Mouse (Mus musculus) cerebellum, postnatal 25 days (tissue): ENCODE data around the gene Mroh8.

Source experiments
- DNase-seq, 2 experiments: peaks; one replicate each; pipeline ENCODE4 v3.0.0; 2021; ENCODE audit warnings: mixed read lengths in 2 of 2

The Mroh8 gene

DNA sequence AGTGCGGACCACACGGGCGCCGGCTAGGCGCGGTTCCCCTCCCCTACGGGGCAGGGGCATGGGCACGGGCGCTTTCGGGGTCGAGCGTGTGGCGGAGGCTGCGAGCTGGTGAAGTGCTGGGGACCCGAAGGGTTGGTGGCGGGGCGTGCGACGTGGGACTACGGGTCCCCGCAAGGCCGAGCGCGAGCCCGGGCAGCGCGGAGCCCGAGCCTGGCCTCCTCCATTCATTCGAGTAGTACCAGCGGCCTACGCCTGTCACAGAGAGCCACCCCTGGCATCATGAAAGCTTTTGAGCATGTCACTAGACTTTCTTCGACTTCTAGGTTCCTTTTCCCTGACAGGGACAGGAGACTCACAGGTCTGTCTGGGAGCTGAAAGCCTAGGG is at the start of gene Mroh8:
Mroh8 (minus strand) TSS at position 134 of the 385 bp plus-strand sequence.
- DNase-seq, result peak in 1 of 2 experiments; percentile 84

DNA sequence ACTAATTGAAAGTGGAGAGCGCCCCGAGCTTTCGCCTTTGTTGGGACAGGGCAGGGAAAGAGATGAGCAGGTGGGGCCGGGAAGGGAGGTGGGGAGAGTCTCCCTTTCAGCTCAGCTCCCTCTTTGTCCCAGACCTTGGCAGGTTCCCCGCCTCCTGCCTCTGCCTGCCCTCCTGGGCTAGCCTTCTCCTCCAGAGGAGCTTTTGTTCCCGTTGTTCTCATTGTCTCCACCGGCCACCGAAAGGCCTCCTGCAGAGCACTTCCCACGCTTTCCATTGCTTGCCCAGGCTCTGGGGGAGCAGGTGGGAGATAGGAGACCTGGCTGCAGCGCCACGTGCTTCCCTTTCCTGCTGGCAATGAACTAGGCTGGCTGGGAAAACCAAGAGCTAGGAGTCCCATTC is 49.2 kb upstream of the Mroh8 start:
- DNase-seq, result no peak

DNA sequence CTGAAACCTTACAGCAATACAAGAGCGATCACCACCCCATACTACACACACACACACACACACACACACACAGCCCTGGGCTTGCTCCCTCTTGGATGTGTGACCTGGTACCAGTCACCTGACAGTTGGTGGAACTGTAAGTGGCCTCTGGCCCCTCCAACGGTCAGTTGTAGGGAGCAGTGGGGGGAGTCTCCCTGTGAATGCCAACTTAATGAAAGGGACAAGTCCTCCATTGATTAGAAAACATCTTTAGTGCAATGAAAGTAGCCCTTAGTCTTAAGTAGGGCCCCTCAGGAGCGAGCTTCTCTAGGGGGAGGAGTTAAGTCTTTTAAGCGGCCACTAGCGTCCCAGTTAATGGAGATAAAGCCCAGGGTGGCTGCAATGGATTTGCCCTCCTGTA is 48.8 kb upstream of the Mroh8 start:
- DNase-seq, result no peak

DNA sequence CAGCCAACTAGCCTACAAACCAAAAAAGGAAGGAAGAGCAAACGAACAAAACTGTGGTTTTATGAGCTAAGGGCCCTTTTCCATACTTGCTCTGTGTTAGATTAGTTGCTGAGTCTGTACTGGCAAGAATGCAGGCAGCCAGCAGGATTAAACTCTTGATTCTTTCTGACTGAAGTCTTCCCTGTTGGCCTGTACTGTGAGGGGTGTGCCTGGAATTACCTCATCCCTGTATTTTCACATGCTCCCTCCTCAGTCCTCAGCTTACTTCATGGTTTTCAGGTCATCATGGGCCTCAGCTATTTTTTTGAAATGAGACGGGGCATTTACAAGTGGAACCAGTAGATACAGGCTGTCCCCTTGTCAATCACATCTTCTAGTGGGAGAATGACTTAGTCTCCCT is 45.9 kb upstream of the Mroh8 start:
- DNase-seq, result no peak

DNA sequence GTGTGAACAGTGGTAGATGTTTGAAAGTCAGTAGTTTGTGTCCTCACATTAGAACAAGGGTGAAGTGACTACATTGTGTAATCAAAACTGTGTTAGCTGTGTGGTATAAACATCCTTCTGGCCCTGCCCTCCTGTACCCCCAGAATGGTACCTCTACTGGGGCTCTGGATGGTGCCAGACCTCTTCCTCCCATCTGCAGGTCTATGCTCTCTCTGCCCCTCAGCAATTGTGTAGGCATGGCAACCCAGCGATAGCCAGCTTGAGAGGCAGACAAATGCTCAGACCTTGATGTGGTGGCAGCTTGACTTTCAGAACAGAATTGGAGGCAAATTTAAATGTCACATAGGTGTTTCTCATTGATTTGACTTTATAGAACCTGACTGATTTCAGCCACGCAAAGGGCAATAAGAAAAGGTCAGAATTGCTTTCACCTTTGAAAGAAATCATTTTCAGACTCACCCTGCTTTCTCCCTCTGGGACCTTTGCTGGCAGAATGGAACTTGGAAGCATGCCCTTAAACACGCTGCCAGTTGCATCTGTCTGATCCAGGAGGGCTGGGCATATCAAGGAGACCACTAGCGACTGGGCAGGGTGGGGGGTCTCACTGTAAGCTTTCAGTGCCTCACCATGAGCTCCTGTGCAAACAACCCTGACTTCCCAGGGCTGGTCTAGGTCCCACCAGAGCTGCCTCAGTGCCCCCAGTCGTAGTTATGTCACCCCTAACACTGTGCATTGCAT is 42.8 kb upstream of the Mroh8 start:
- no peak for DNase-seq

DNA sequence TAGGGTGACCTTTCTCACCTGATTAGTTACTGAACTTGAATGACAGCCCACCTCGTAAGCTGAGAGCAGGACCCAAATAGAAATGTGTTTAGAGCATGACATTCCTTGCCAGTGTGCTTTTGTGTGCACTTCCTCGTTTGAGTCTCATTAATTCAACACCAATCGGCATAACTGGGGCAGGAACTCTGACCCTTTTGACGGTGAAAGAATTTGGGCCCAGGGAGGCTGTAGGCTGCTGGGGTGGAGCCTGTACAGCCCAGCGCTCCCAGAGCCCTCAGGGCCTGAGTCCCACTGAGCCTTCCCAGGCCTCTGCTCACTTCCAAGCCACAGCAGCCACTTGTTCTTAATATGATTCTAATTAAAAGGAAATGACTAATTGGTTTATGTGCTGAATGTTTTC is 41.5 kb upstream of the Mroh8 start:
- DNase-seq, result no peak

DNA sequence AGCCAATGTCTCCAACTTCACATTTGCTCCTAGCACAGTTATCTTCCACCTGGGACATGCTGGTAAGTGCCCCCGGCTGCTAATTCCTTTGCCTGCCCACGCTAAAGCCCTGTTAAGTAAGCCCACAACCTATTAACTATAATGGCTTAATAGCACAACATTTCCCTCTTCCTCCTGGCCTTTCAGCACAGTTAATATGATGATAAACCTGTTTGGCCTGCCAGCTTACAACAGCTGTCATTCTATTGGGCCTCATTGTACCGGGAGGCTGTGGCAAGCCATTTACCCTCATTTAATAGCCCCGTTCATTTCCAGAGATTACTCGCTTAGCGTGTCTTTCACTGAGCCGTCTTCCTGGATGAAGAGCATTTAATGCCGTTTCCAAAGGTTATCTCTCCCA is 40.8 kb upstream of the Mroh8 start:
- no peak for DNase-seq

DNA sequence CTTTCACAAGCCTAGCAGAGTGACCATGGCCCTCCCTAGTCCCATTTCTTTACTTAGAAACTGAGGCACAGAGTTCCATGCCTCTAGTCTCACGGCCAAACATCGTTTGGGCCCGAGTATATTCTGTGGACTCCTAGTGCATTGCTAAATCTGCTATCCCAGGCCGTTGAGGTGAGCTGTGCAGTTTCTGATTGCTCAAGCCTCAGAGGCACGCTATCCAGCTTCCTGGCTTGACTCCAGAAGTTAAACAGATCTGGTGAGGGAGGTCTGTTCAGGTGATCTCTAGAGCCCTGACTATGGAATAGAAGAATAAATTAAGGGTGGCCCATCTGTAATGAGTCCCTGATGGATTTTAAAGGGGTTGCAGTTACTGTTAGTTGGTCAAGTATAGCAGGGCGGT is 37.9 kb upstream of the Mroh8 start:
- no peak for DNase-seq

DNA sequence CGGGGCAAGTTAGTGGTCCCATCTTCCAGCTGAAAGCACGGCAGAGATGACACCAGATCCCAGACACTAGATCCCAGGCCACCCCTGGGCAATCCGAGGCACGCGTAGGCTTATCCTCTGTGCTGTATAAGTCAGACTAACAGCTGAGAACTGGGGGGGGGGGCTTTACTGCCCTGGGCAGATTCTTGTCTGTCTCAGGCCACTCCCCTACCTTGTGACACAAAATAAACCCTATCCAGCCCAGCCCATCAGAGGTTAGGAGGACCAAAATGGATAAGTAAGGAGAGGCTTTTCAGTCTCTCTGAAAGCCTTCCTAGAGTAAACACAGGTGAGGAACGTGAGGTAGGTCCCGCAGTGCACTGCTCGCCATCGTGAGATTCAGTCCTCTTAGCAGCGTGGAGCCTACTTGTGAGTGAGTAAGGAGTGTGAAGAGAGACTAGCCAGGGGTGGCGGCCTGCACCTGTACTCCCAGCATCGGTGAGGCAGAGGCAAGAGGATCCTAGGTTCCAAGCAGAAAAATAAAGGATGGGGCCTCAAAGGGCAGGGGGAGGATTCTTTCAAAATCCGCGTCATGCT is 37.1 kb upstream of the Mroh8 start:
- DNase-seq, result no peak

DNA sequence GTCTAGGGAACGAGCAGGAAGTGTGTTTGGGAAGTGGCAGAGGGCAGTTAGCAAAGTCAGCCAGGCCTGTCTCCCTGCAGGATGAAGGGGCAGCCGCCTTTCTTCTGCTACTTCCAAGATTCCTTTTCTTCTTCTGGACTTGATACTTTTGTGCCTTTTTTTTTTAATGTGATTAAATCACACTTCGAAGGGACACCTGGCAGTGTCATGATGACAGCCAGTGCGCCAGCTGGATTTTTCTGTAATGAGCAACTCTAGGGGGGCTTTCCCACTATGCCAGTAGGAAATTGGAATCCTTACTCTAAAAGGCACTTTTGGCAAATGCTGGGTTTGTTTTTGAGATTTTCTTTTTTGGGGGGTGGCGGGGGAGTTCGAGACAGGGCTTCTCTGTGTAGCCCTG is 36.1 kb upstream of the Mroh8 start:
- DNase-seq, result no peak

DNA sequence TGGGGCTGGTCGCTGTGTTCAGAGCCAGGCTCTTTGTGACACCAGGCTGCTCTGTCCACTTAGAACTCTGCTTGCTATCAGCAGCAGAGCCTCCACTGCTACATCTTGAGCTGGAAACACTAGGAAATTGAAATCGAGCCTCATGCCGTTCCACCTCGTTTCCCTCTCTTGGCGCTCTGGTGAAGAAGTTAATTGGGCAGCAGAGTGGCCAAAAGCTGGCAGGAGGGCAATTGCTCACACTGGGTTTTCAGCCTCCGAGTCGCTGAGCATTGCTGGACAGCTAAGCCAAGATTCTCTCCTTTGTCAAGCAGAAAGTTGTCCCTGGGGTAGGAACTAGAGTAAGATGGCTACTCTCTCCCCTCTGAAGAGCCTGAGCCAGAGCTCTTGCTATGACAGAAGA is 35.0 kb upstream of the Mroh8 start:
- peak; percentile 38 to 49 for DNase-seq

DNA sequence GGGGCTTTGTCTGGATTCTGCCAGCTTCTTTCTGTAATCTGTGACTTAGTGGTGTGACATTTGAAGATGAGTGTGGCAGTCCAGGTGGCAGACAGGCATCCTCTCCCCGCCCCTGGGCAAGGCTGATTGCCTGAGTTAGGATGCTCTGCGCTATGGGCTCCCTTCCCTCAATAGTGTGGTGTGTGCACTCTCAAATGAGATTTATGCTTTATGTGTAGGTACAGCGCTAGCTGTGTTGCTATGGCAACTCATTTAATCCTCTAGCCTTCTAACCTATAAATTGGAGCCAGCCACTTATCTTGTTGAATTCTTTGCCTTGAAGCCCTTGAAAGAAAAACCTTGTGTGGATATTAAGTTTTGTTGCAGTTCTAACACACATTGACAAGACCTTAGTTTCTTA is 34.4 kb upstream of the Mroh8 start:
- no peak for DNase-seq

DNA sequence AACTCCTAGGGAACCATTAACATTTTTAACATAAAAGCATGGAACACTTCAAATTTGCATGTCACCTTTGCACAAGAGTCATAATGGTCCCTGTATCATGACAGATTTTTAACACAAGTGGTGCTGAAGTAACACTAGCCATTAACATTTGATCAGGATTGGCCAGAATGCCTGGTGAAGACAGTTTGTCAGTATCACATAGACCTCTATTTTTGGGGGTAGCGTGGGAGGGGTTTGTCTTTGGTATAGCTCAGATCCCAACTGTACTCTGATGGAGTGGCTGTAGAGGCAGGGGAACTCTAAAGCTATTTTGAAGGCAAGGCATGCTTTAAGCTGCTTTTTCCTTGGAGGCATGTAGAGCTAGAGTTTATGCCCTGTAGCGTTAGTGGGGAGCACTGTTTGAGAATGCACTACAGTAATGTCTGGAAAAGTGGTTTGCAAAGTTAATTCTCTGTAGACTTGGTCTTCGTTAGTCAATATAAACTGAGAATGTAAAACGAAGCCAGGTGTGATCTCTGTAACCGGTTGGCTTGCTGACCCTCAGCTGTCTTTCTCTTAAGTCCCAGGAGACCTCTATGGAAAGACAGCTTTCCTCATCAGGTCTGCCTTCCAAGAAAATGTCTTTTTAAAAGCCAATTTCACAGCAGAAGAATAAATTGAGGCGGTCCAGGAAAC is 31.8 kb upstream of the Mroh8 start:
- no peak for DNase-seq

DNA sequence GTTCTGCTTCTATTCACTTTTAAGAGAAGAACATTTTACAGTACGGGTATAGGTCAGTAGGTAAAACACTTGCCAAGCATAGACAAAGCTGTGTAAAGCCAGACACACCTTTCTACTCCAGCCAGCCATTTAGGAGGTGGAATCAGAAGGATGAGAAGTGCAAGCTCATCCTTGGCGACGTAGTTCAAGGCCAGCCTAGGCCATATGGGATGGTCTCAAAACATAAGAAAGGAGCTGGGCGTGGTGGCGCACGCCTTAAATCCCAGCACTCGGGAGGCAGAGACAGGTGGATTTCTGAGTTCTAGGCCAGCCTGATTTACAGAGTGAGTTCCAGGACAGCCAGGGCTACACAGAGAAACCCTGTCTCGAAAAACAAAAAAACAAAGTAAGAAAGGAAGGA is 30.3 kb upstream of the Mroh8 start:
- DNase-seq, result no peak

DNA sequence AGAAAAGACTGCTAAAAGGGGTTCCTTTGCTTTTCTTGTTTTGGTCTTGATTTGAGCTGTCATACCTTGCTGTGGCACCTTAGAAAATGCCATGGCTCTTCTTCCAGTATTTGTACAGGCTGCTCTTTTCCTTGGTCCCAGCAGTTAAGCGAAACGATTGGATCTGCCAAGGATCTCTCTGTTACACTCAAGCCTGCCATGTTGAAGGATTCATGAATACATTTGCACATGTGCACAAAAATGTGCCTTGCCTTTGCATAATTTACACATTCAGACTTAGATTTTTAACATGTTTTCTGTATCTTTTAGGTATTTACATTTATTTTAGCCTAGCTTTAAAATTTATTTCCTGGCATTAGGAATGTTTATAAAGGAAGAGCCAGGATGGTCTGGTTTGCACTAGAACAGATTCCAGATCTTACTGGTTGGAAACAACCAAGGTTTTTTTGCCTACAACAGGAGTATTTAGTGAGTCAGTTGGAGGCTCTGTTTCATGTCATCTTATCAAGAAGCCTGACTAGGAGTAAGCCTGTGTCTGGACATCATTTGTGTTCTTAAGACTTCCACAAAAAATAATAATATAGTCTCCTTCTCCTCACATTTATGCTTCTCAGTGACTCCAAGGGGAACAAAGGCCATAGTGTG is 29.0 kb upstream of the Mroh8 start:
- DNase-seq, result no peak

DNA sequence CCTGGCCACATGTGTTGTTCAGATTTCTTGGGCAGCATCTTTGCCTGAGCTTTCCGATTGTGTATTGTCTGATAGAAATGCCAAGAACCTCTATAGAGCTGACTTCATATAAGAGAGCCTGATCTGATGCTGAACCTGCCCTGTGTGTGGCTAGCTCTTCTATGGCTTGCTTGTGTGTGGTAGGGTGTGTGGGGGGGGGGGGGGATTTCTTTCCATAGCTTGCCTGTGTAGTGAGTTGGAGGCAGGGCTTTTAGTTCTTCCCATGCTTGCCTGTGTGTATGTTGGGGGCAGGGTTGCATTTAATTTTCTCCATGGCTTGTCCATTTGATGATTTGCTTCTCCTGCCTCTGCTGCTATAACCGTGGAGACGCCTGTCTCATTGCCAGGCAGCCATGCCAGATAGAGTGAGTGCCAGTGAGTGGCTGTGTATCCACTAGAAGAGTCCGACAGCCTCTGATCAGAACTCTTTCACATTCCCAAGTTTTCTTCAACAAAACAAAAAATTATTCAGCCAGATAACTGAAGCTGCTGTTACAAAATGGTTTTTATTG is 28.4 kb upstream of the Mroh8 start:
- peak in 1 of 2 experiments; percentile 43 for DNase-seq

DNA sequence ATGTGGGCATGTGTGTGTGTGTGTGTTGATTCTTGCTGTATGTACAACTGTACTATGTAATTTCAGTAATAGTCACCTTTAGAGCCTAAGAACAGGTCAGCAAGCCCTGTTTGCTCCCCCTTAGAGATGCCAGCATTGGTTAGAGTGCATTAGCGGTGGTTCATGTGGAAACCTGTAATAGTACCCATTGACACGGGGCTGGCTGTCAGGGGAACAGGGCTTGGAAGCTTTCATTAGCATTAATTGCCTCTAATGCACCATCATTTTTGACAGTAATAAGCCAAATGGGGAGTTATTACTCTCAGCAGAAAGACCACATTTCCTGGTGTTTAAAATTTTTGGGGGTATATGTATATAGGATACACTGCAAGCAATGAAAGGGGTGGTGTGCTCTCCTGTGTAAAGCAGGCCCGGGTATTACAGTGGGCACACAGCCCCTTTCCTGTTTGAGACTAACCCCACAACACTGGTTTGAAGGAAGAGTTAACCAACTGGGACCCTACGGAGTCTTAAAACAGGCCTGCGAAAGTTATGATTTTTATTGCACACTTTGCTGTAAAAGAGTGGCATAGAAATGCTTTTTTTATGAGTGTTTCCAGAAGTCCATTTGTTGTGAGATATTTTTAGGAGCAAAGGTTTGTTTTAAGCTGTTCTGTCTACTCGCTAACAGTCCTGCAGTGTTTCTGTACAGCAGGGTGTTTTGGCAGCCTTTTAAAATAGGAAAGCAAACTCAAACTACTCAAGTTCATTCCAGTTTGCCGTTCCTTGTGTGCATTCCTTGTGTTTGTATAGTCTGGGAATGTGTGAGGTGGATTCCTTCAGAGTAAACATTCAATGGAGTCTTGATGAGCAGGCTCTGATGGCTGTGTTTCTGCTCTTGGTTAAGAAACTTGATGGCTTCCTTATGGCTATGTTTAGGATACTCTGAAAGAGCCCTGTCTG is 27.0 kb upstream of the Mroh8 start:
- DNase-seq, result no peak

DNA sequence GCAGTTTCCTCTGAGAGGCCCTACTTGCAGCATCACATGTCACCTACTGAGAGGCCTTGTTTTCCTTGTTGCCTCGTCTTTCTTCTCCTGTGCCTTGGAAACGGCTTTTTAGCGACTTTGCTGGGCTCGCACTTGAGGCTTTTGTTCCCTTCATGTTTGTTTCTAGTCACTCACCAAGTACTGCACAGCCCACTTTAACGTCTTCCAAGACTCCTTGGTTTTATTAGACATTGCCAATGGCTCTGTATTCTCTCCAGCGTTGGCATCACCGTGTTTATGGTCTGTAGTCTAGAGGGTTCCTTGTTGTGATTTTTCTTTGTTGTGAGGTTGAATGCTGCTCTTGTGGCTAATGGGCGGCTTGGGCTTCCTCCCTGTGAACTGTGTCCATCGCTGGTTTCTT is 23.7 kb upstream of the Mroh8 start:
- DNase-seq, result no peak

DNA sequence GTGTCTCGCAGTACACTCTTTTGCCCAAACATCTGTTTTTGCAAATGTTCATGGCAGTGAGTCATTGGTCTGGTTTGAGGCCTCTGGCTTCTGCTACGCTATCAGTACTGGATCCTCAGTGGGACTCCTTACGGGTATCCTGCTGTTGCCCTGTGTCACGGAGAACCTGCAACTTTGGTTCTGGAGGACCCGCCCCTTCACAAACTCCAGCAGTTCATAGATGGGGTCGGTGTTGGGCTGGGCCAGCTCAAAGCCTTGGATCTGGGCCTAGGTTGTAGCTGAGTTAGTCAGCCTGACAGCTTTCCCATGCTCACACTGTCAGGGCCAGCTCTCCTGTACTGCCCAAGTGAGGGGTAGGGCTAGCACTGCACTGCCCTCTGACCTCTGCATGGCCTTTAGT is 20.7 kb upstream of the Mroh8 start:
- DNase-seq, result no peak

DNA sequence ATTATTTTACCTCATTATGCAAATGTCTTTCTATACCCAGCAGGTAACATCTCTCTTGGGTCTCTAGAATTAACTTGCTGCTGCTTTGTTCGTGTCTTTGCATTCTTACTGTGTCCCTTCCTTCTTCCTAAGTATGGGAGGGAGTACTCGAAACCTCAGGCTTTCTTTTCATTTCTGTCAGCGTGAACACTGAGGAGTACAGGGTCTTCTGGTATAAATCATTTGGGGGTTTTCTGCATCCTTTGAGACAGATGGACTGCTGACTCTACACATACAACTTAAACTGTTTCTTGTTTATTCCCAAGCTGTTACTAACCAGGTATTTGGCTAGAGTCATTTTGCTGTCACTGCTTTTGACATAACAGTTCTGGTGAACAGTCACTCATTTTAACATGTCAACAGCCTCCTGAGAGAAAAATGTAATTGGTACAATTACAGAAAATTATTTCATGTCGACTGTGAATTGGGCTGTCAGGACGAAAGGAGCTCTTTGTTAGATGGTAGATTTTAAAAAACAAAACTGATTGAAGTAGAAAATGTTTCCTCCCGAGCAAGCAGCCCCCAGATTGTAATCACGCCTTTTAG is 16.8 kb upstream of the Mroh8 start:
- DNase-seq, result no peak

DNA sequence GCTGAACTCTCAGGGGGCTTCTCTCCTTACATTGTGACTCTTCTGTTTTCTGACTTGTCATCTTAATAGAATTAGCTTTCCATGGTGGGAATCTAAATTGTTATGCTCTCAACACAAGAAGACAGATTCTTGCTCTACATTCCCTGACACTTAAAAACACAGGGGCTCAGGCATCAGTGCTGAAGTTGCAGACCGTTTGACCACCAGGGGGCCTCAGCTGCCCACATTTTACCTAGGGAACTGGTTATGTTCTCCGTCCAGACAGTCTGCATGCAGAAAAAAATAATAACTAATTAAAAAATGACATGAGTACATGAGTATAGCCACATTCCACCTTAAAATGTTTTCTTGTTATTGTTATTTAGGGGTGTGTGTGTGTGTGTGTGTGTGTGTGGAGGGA is 12.7 kb upstream of the Mroh8 start:
- peak; percentile 67 to 82 for DNase-seq

DNA sequence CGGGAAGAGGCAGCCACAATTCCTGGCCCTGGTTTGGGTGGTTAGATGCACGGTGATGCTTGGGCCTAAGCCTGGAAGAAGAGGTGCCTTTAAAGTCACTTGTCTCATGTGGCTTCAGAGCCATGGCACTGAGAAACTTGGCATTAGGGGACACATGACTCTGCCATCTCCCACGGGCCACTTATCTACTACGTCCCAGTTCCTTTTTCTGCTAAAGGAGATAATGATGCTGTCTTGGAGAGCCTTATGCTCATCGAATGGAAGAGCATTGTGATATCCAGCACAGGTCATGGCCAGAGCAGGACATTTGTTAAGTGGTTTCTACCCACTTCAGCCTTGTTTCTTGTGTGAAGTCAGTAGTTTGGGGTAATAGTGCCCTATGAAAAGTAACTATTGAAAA is 9.6 kb upstream of the Mroh8 start:
- no peak for DNase-seq
